Mouse (Mus musculus): ENCODE measurements around the gene Gtf2i. TPM values are rescaled to one million over a fixed set of nuclear protein-coding genes. Genes with fewer than 3 reads are reported as not detected.
A peak's percentile ranks its signal among the peaks of the same experiment; 100 is the strongest.
"Not testable (repeated sequence)": the region's sequence is repeated elsewhere in the genome, so short reads cannot be mapped to it uniquely, and the experiment has no call there.

The Gtf2i gene
- polyA plus RNA-seq, 1 experiment from 2014 or later, result 204 TPM

DNA sequence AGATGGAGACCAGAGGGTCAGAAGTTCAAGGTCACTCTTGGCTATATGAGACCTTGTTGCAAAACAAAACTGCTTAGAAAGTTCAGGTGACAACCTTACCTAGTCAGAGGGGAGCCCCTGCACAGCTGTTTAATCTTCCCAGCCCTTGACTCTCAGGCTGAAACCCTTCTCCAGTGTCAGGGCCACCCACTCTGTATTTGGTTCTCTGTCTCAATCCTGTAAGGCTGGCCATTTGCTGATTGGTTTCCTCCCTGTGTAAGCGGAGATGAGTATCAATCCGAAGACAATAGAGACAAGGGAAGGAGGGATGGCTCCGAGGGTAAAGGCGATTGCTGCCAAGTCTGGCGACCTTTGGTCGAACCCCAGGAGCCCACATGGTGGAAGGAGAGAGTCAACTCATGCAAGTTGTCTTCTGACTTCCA is 25.6 kb upstream of the Gtf2i start:
- no peak overlapping the region for H3K4me3 ChIP-seq
- H3K4me1 ChIP-seq, result no peaks in the 10 kb centered on the region
- no peak overlapping the region for H3K27ac ChIP-seq
- no peak for DNase-seq (ENCODE audit: low spot score)
- 43% methylated on average over 6 of the region's 6 CpGs for WGBS
- no peaks in the 10 kb centered on the region for H3K9me3 ChIP-seq (replicated peaks)
- H3K27me3 ChIP-seq (ENCODE audit: low read depth, poor library complexity, severe bottlenecking), result no peaks in the 10 kb centered on the region
- no peaks in the 10 kb centered on the region for H3K36me3 ChIP-seq

DNA sequence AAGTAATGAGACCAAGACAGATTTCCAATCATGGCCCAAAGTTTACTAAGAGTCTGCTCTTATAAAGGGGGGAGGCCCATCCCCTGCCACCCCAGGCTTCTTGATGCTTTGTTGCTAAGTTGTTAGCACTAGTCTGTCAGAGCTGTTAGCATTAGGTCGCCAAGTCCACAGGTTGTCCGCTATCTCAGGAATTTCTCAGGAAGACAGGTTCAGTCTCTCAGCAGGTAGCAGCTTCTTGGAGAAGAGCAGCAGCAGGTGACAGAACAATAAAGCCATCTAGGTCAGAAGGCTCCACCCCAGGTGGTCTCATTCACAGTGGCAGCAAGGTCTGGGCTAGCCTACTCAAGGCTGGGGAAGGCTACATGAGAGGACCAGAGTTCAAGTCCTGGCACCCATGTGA is 22.5 kb upstream of the Gtf2i start:
- not testable (repeated sequence) for H3K4me1 ChIP-seq; DNase-seq (ENCODE audit: low spot score); H3K27ac ChIP-seq; H3K4me3 ChIP-seq; H3K36me3 ChIP-seq; H3K27me3 ChIP-seq (ENCODE audit: low read depth, poor library complexity, severe bottlenecking); H3K9me3 ChIP-seq (replicated peaks)
- WGBS, result 55% methylated on average over 2 of the region's 2 CpGs

DNA sequence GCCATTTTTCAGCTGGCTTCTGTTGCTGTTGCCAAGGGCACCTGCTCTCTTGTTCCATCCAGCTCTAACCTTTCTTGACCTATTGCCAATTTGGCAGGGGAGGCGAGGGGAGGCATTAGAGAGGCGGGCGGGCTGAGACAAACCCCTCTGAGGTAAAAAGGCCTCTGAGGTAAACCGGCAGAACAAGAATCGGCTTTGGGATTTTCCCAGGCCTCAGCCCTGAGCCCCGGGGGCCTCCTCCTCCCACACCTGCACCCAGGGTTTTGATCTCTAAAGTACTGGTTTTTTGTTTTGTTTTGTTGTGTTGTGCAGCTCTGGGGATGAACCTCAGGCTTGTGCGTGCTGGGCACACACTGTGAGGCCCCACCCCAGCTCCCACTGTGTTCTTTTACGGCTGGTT is 18.2 kb upstream of the Gtf2i start:
- DNase-seq (ENCODE audit: low spot score), result no peak
- H3K4me3 ChIP-seq, result no peak overlapping the region
- no peaks in the 10 kb centered on the region for H3K27me3 ChIP-seq (ENCODE audit: low read depth, poor library complexity, severe bottlenecking)
- H3K9me3 ChIP-seq (replicated peaks), result no peaks in the 10 kb centered on the region
- peak overlapping the region; percentile 1; the same call in 1 of the 2 replicates for H3K27ac ChIP-seq
- no peaks in the 10 kb centered on the region for H3K36me3 ChIP-seq
- H3K4me1 ChIP-seq, result peaks cover 4% of the 10 kb centered on the region; the same call in 1 of the 2 replicates
- WGBS, result 43% methylated on average over 8 of the region's 8 CpGs

DNA sequence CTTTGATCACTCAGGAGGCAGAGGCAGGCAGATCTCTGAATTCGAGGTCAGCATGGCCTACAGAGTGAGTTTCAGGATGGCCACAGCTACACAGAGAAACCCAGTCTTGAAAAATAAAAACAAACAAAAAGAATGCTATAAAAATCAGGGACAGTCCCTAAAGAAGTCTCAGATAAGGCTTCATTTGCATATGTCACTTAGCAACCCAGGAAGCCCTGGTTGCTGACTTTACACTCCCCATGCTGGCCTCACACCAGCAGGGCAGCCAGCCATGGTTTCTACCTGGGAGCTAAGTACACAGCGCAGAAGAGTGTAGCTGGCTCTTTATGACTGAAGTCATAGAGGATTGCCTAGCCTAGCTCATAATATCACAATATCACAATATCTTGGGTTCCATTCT is 15.5 kb upstream of the Gtf2i start:
- H3K36me3 ChIP-seq, result no peaks in the 10 kb centered on the region
- H3K4me1 ChIP-seq, result peaks cover 4% of the 10 kb centered on the region; the same call in 1 of the 2 replicates
- H3K27me3 ChIP-seq (ENCODE audit: low read depth, poor library complexity, severe bottlenecking), result no peaks in the 10 kb centered on the region
- 91% methylated on average over 2 of the region's 2 CpGs for whole genome bisulfite sequencing
- H3K9me3 ChIP-seq (replicated peaks), result no peaks in the 10 kb centered on the region
- H3K4me3 ChIP-seq, result no peak overlapping the region
- no peak overlapping the region for H3K27ac ChIP-seq
- no peak for DNase-seq (ENCODE audit: low spot score)

DNA sequence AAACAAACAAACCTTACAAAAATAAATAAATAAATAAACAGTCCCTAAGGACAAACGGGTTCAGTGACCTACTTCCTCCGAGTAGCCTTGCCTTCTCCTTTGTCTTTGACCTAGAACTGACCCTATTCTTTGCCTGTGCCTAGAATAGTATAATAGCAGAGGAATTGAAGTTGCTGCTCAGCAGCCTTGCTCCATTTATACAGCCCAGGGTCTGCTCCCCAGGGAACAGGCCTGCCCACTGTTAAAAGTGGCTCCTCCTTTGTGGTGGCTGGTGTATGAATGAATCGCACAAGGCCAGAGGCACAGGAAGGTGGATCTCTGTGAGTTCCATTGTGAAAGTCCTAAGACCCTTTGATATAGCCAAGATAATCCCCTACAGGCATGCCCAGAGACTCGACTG is 14.8 kb upstream of the Gtf2i start:
- H3K9me3 ChIP-seq (replicated peaks), result no peaks in the 10 kb centered on the region
- H3K27ac ChIP-seq, result no peak overlapping the region
- no peaks in the 10 kb centered on the region for H3K27me3 ChIP-seq (ENCODE audit: low read depth, poor library complexity, severe bottlenecking)
- peaks cover 7% of the 10 kb centered on the region; the same call in 1 of the 2 replicates for H3K4me1 ChIP-seq
- DNase-seq (ENCODE audit: low spot score), result no peak
- H3K4me3 ChIP-seq, result no peak overlapping the region
- no peaks in the 10 kb centered on the region for H3K36me3 ChIP-seq
- 84% methylated on average over 4 of the region's 4 CpGs for WGBS

DNA sequence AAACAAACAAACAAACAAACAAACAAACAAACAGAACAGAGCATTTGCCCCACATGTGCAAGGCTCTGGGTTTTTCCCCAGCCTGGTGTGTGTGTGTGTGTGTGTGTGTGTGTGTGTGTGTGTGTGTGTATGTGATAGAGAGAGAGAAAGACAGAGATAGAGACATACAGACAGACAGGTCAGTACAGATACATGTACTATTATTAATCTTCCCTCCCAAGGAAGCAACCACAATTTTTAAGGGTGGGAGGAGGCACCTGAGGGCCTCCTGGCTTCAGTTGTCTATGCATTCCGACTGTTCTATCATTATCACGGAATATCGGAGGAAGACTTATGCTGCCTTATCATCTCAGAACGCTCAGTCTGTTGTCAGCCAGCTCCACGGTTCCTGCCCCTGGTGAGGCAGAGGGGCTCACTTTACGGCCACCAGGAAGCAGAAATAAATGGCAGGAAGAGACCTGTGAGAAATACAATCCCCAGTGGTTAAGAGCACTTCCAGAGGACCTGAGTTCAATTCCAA is 14.0 kb upstream of the Gtf2i start:
- no peak overlapping the region for H3K4me3 ChIP-seq

DNA sequence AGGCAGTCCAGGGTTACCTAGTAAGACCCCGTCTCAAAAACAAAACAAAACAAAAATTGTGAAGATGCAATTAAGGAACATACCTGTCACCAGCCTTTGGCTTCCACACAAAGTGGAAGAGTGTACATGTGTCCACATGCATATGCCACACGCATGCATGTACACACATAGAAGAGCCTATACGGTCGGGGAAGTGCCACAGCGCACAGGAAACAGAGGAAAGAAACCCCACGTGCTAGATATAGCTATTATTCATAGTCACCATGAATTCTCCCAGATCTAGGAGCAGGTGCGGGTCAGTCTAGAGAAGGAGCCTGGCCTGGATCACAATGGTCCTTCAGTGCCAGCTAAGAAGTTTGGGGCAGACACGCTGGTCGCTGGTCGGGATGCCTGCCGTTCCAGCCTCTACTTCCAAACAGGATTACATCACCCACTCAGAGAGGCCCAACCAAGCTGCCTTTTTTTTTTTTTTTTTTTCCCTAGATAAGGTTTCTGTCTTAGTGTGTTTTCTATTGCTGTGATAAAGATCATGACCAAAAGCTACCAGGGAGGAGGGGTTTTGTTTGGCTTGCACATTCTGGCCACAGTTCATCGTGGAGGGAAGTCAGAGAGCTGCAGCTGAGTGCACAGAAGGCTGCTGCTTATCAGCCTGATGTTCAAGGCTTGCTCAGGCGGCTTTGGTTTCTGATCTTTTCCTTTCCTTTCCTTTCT is 11.5 kb upstream of the Gtf2i start:
- Histone ChIP-seq H3K27ac (no peak overlapping the region), H3K9me3 (replicated peaks) (no peaks in the 10 kb centered on the region), H3K4me1 (peaks cover 26% of the 10 kb centered on the region), H3K27me3 (ENCODE audit: low read depth, poor library complexity, severe bottlenecking) (no peaks in the 10 kb centered on the region), H3K4me3 (no peak overlapping the region), H3K36me3 (no peaks in the 10 kb centered on the region)
- 85% methylated on average over 13 of the region's 13 CpGs for WGBS
- DNase-seq (ENCODE audit: low spot score), result no peak

More for the DNA sequence above, 14.0 kb upstream of the Gtf2i start:
- Histone ChIP-seq H3K27ac (no peak overlapping the region), H3K36me3 (no peaks in the 10 kb centered on the region), H3K27me3 (ENCODE audit: low read depth, poor library complexity, severe bottlenecking) (no peaks in the 10 kb centered on the region), H3K4me1 (peaks cover 13% of the 10 kb centered on the region; the same call in 1 of the 2 replicates), H3K9me3 (replicated peaks) (no peaks in the 10 kb centered on the region)
- WGBS, result 88% methylated on average over 6 of the region's 6 CpGs
- no peak for DNase-seq (ENCODE audit: low spot score)

DNA sequence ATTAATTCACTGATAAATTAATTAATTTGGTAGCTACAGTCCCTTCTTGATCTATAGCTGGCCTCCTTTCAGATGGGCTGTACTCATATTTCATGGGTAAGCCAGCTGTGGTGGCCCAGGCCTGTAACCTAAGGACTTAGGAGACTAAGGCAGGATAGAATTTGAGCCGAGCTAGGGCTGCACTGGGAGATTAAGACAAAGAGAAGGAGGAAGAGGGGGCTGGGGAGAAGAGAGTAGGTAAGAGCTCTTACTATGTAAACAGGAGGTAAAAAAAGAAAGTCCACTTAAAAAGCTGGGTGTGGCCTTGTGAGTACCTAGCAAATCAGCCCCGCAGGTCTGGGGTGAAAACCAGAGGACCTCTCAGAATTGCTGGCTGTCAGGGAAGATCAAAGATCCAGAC is 9.3 kb upstream of the Gtf2i start:
- no peak for DNase-seq (ENCODE audit: low spot score)
- Histone ChIP-seq H3K27me3 (ENCODE audit: low read depth, poor library complexity, severe bottlenecking) (no peaks in the 10 kb centered on the region), H3K36me3 (no peaks in the 10 kb centered on the region), H3K27ac (peak overlapping the region; percentile 70; the same call in 1 of the 2 replicates), H3K9me3 (replicated peaks) (no peaks in the 10 kb centered on the region), H3K4me3 (no peak overlapping the region), H3K4me1 (peaks cover 26% of the 10 kb centered on the region)
- 7% methylated on average over 2 of the region's 2 CpGs for WGBS

DNA sequence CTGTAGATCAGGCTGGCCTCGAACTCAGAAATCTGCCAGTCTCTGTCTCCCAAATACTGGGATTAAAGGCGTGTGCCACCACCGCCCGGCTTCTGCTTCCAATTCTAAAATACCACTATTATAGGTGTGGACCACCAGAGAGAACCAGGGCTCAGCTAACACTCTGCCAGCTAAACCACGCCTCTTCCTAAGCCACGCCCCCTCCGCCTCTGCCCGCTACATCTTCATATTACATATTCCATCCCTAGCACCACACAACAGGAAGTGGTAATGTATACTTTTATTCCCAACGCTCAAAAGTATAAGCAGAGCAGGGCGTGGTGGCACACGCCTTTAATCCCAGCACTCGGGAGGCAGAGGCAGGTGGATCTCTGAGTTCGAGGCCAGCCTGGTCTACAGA is 8.8 kb upstream of the Gtf2i start:
- no peaks in the 10 kb centered on the region for H3K27me3 ChIP-seq (ENCODE audit: low read depth, poor library complexity, severe bottlenecking)
- WGBS, result 91% methylated on average over 13 of the region's 13 CpGs
- no peak overlapping the region for H3K4me3 ChIP-seq
- H3K9me3 ChIP-seq (replicated peaks), result no peaks in the 10 kb centered on the region
- DNase-seq (ENCODE audit: low spot score), result no peak
- peaks cover 26% of the 10 kb centered on the region for H3K4me1 ChIP-seq
- no peaks in the 10 kb centered on the region for H3K36me3 ChIP-seq
- no peak overlapping the region for H3K27ac ChIP-seq

DNA sequence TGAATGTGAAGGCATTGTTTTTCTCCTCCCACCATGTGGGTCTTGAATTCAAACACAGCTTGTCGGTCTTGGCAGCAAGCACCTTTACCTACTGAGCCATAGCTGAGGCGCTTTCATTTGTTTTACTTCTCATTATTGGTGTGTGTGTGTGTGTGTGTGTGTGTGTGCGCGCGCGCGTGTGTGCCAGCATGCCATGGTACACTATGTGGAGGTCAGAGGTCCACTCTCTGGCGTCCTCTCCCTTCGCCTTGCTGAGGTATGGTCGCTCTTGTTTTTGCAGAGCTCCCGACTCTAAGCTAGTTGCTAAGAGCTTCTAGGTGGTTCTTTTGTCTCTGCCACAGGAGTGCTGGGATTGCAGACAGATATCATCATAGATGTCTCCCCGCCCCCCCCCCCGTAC is 7.8 kb upstream of the Gtf2i start:
- DNase-seq (ENCODE audit: low spot score), result no peak
- Histone ChIP-seq H3K9me3 (replicated peaks) (no peaks in the 10 kb centered on the region), H3K27me3 (ENCODE audit: low read depth, poor library complexity, severe bottlenecking) (no peaks in the 10 kb centered on the region), H3K36me3 (no peaks in the 10 kb centered on the region), H3K4me3 (no peak overlapping the region), H3K4me1 (peaks cover 26% of the 10 kb centered on the region), H3K27ac (peak overlapping the region; percentile 72)
- WGBS, result 88% methylated on average over 13 of the region's 13 CpGs

DNA sequence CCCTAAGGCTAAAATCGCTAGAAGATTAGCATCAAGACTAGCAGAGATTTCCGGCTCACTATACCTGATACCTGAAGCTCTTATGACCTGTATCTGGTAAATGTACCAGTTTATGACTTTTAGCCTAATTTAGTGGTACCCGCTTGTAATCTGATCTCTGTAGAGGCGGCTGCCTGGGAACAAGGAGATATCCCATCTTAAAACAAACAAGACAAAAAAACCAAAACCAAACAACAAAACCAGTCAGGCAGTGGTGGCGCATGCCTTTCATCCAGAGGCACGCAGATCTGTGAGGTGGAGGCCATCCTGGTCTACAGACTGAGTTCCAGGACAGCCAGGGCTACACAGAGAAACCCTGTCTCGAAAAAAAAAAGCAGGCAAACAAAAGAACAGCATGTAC is 7.1 kb upstream of the Gtf2i start:
- H3K36me3 ChIP-seq, result no peaks in the 10 kb centered on the region
- peaks cover 28% of the 10 kb centered on the region for H3K4me1 ChIP-seq
- H3K9me3 ChIP-seq (replicated peaks), result no peaks in the 10 kb centered on the region
- no peak for DNase-seq (ENCODE audit: low spot score)
- no peak overlapping the region for H3K4me3 ChIP-seq
- H3K27me3 ChIP-seq (ENCODE audit: low read depth, poor library complexity, severe bottlenecking), result no peaks in the 10 kb centered on the region
- 56% methylated on average over 7 of the region's 7 CpGs for WGBS
- peak overlapping the region; percentile 72 for H3K27ac ChIP-seq

DNA sequence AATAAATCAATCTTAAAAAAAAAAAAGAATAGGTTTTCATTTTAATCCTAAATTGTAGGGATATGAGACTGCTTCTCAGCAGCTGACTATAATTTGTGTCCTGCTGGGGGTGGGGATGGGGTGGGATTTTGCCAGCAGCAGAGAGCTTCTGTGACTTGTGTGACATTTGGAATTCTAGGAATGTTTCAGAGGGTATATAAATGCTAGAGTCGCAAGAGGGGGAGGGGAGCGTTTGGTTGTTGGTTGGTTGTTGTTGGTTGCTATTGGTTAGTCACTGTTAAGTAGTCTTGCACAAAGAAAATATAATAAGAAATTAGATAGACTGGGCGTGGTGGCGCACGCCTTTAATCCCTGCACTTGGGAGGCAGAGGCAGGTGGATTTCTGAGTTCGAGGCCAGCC is 4.3 kb upstream of the Gtf2i start:
- no peak overlapping the region for H3K27ac ChIP-seq
- DNase-seq (ENCODE audit: low spot score), result no peak
- no peak overlapping the region for H3K4me3 ChIP-seq
- H3K36me3 ChIP-seq, result no peaks in the 10 kb centered on the region
- H3K27me3 ChIP-seq (ENCODE audit: low read depth, poor library complexity, severe bottlenecking), result no peaks in the 10 kb centered on the region
- 88% methylated on average over 6 of the region's 6 CpGs for WGBS
- no peaks in the 10 kb centered on the region for H3K9me3 ChIP-seq (replicated peaks)
- H3K4me1 ChIP-seq, result peaks cover 33% of the 10 kb centered on the region

DNA sequence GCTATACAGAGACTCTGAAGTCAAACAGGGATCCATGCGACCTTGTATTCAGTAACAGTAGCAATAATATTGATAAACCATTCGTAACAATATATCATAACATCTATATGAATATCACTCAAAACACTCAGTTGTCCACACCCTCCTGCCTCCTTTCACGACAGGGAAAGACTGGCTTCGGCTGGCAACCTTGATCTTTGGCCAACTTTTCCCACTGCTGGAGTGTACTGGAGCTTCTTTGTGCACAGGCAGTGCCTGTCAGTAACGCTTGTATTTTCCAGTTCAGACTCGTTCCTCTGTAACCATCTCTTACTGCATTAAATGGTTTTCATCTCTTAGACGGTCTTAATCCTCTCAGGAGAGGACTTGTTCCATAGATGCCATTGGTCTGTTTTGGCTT is 2.2 kb upstream of the Gtf2i start:
- DNase-seq (ENCODE audit: low spot score), result no peak
- Histone ChIP-seq H3K9me3 (replicated peaks) (no peaks in the 10 kb centered on the region), H3K36me3 (peaks cover 5% of the 10 kb centered on the region), H3K4me1 (peaks cover 31% of the 10 kb centered on the region), H3K4me3 (no peak overlapping the region), H3K27me3 (ENCODE audit: low read depth, poor library complexity, severe bottlenecking) (no peaks in the 10 kb centered on the region), H3K27ac (peak overlapping the region; percentile 100; the same call in 1 of the 2 replicates)
- WGBS, result 81% methylated on average over 7 of the region's 7 CpGs

Measured in limb, embryonic 10.5 days (tissue).